Mouse (Mus musculus): Measurements from ENCODE around the gene Bola1. TPM values are rescaled to one million over a fixed set of nuclear protein-coding genes. Genes with fewer than 3 reads are reported as not detected.
"Not testable (repeated sequence)": the region's sequence is repeated elsewhere in the genome, so short reads cannot be mapped to it uniquely, and the experiment has no call there.

Bola1 gene
- total RNA-seq, 2 experiments from 2014 or later: 30.6 to 33.1 TPM

GRCm38 (mm10) chr3:96248141-96249033, 28.9 kb upstream of the Bola1 start:
- no peak for DNase-seq (ENCODE audit: low spot score in 2 of 2)

- DNase-seq (ENCODE audit: low spot score in 2 of 2): no peak
Measured at GRCm38 (mm10) chr3:96247356-96248140, 28.0 kb upstream of the Bola1 start.

GRCm38 (mm10) chr3:96246427-96246856, 26.9 kb upstream of the Bola1 start, which contains the start of gene Hist2h3c1:
Gene Hist2h3c1, plus strand, starts transcription at chr3:96246685.
- DNase-seq (ENCODE audit: low spot score in 2 of 2): not testable (repeated sequence)

GRCm38 (mm10) chr3:96246018-96246417, 26.5 kb upstream of the Bola1 start:
- DNase-seq (ENCODE audit: low spot score in 2 of 2): not testable (repeated sequence)

- peak; percentile 53 to 67 for DNase-seq (ENCODE audit: low spot score in 2 of 2)
Measured at GRCm38 (mm10) chr3:96245003-96245886, 25.7 kb upstream of the Bola1 start, which contains the start of gene Hist2h2aa1. Gene Hist2h2aa1, plus strand, starts transcription at chr3:96245497.

GRCm38 (mm10) chr3:96243921-96244572, 24.5 kb upstream of the Bola1 start:
- no peak for DNase-seq (ENCODE audit: low spot score in 2 of 2)

GRCm38 (mm10) chr3:96240799-96241197, 21.3 kb upstream of the Bola1 start:
- DNase-seq (ENCODE audit: low spot score in 2 of 2): no peak

GRCm38 (mm10) chr3:96239949-96240798, 20.7 kb upstream of the Bola1 start, which contains the start of gene Hist2h2aa2:
Gene Hist2h2aa2, minus strand, starts transcription at chr3:96240276.
- DNase-seq (ENCODE audit: low spot score in 2 of 2): peak; percentile 80 to 90

GRCm38 (mm10) chr3:96238954-96239793, 19.7 kb upstream of the Bola1 start, which contains the start of gene Hist2h3c2:
Gene Hist2h3c2, minus strand, starts transcription at chr3:96239127.
- DNase-seq (ENCODE audit: low spot score in 2 of 2): not testable (repeated sequence)

- DNase-seq (ENCODE audit: low spot score in 2 of 2): no peak
Measured at GRCm38 (mm10) chr3:96237904-96238511, 18.5 kb upstream of the Bola1 start.

GRCm38 (mm10) chr3:96237335-96237903, 17.9 kb upstream of the Bola1 start:
- no peak for DNase-seq (ENCODE audit: low spot score in 2 of 2)

- DNase-seq (ENCODE audit: low spot score in 2 of 2): no peak
Measured at GRCm38 (mm10) chr3:96236834-96237334, 17.4 kb upstream of the Bola1 start.

- DNase-seq (ENCODE audit: low spot score in 2 of 2): no peak
Measured at GRCm38 (mm10) chr3:96235836-96236235, 16.3 kb upstream of the Bola1 start.

- no peak for DNase-seq (ENCODE audit: low spot score in 2 of 2)
Measured at GRCm38 (mm10) chr3:96234914-96235313, 15.4 kb upstream of the Bola1 start.

GRCm38 (mm10) chr3:96231758-96232120, 12.2 kb upstream of the Bola1 start:
- no peak for DNase-seq (ENCODE audit: low spot score in 2 of 2)

GRCm38 (mm10) chr3:96230910-96231757, 11.6 kb upstream of the Bola1 start:
- no peak for DNase-seq (ENCODE audit: low spot score in 2 of 2)

Measured in adrenal gland, postnatal 4 days (tissue).